Mouse (Mus musculus): Measurements from ENCODE around the gene Cdh7.

The Cdh7 gene

GRCm38 (mm10) chr1:109982064-109982808, at the start of gene Cdh7:
Gene Cdh7, plus strand, starts transcription at chr1:109982431.
- peak; percentile 66 for DNase-seq

GRCm38 (mm10) chr1:109932674-109933073, 49.6 kb upstream of the Cdh7 start:
- DNase-seq = no peak

GRCm38 (mm10) chr1:109948571-109948970, 33.7 kb upstream of the Cdh7 start:
- DNase-seq = no peak

GRCm38 (mm10) chr1:109971721-109972425, 10.4 kb upstream of the Cdh7 start:
- DNase-seq = no peak

GRCm38 (mm10) chr1:109972426-109973015, 9.7 kb upstream of the Cdh7 start:
- no peak for DNase-seq

- peak; percentile 47 for DNase-seq
Observed at GRCm38 (mm10) chr1:109982809-109983536, 742 bp downstream of the Cdh7 start.

- DNase-seq = no peak
Observed at GRCm38 (mm10) chr1:109983537-109983912, 1.3 kb downstream of the Cdh7 start.

- no peak for DNase-seq
Observed at GRCm38 (mm10) chr1:109984776-109985175, 2.5 kb downstream of the Cdh7 start.

GRCm38 (mm10) chr1:109985468-109985867, 3.2 kb downstream of the Cdh7 start:
- no peak for DNase-seq

GRCm38 (mm10) chr1:109989541-109989940, 7.3 kb downstream of the Cdh7 start:
- DNase-seq = no peak

GRCm38 (mm10) chr1:109993906-109994305, 11.7 kb downstream of the Cdh7 start:
- DNase-seq = no peak

- DNase-seq = no peak
Observed at GRCm38 (mm10) chr1:110004451-110004850, 22.2 kb downstream of the Cdh7 start.

GRCm38 (mm10) chr1:110005038-110005437, 22.8 kb downstream of the Cdh7 start:
- no peak for DNase-seq

GRCm38 (mm10) chr1:110012153-110012552, 29.9 kb downstream of the Cdh7 start:
- no peak for DNase-seq

- DNase-seq = no peak
Observed at GRCm38 (mm10) chr1:110056317-110056716, 74.1 kb downstream of the Cdh7 start.

- DNase-seq = peak; percentile 20
Observed at GRCm38 (mm10) chr1:110067405-110067804, 85.2 kb downstream of the Cdh7 start.

GRCm38 (mm10) chr1:110078471-110078870, 96.2 kb downstream of the Cdh7 start:
- no peak for DNase-seq

- no peak for DNase-seq
Observed at GRCm38 (mm10) chr1:110118071-110118470, 135.8 kb downstream of the Cdh7 start.

- no peak for DNase-seq
Observed at GRCm38 (mm10) chr1:110118862-110119261, 136.6 kb downstream of the Cdh7 start.

GRCm38 (mm10) chr1:110171459-110171858, 189.2 kb downstream of the Cdh7 start:
- peak; percentile 6 for DNase-seq

Data from right cerebral cortex, postnatal 25 days (tissue).